Mouse (Mus musculus): ENCODE measurements at regions not wholly inside any gene's neighbourhood (a gene's known extent, or its start where the extent isn't known, plus 50 kb on each side); places are given as distances from the start of the nearest gene placed in this dataset.

DNA sequence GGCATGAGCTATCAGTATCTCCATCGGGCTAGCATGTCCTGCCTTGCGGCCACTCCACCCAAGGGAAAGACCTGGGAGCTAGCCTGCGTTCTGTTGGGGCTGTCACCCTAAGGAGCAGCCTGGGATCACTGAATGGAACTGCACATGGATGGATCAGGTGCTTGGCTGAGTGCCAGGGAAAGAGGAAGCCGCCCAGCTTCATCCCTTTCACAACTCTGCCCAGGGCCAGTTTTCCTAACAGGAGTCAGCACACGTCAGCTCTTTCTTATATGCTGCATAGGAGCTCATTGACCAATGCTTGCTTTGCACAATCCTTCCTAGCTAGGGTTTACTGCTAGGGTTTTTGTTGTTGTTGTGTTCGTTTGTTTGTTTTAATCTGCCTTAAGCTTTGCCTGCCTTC lies 134.3 kb upstream of the Mylip start:
- H3K9me3 ChIP-seq (ENCODE audit: control insufficient read depth, low read length) = no peaks in the 10 kb centered on the region
- WGBS = 68% methylated on average over 6 of the region's 6 CpGs
- no peaks in the 10 kb centered on the region for H3K36me3 ChIP-seq (ENCODE audit: control insufficient read depth, insufficient read depth, low read length)
- H3K4me2 ChIP-seq (ENCODE audit: low read length) = no peak overlapping the region
- H3K4me1 ChIP-seq (ENCODE audit: control insufficient read depth, insufficient read depth, low read depth, low read length) = no peaks in the 10 kb centered on the region
- no peak overlapping the region for H3K4me3 ChIP-seq (ENCODE audit: low read length)
- no peak overlapping the region for H3K27ac ChIP-seq (ENCODE audit: low read depth, low read length)
- H3K9ac ChIP-seq (ENCODE audit: low read depth, low read length) = no peak overlapping the region
- H3K27me3 ChIP-seq (replicated peaks; ENCODE audit: control insufficient read depth, insufficient read depth, low read length) = no peaks in the 10 kb centered on the region
- no peak for ATAC-seq

GRCm38 (mm10) chr13:45262011-45262410 lies 127.5 kb upstream of the Mylip start:
- H3K4me3 ChIP-seq (ENCODE audit: low read length) = no peak overlapping the region
- no peaks in the 10 kb centered on the region for H3K9me3 ChIP-seq (ENCODE audit: control insufficient read depth, low read length)
- no peak overlapping the region for H3K9ac ChIP-seq (ENCODE audit: low read depth, low read length)
- no peak overlapping the region for H3K27ac ChIP-seq (ENCODE audit: low read depth, low read length)
- H3K4me1 ChIP-seq (ENCODE audit: control insufficient read depth, insufficient read depth, low read depth, low read length) = peaks cover 2% of the 10 kb centered on the region; the same call in 1 of the 2 replicates
- 48% methylated on average over 5 of the region's 5 CpGs for WGBS
- H3K36me3 ChIP-seq (ENCODE audit: control insufficient read depth, insufficient read depth, low read length) = no peaks in the 10 kb centered on the region
- H3K4me2 ChIP-seq (ENCODE audit: low read length) = no peak overlapping the region
- ATAC-seq = no peak
- H3K27me3 ChIP-seq (replicated peaks; ENCODE audit: control insufficient read depth, insufficient read depth, low read length) = no peaks in the 10 kb centered on the region

DNA sequence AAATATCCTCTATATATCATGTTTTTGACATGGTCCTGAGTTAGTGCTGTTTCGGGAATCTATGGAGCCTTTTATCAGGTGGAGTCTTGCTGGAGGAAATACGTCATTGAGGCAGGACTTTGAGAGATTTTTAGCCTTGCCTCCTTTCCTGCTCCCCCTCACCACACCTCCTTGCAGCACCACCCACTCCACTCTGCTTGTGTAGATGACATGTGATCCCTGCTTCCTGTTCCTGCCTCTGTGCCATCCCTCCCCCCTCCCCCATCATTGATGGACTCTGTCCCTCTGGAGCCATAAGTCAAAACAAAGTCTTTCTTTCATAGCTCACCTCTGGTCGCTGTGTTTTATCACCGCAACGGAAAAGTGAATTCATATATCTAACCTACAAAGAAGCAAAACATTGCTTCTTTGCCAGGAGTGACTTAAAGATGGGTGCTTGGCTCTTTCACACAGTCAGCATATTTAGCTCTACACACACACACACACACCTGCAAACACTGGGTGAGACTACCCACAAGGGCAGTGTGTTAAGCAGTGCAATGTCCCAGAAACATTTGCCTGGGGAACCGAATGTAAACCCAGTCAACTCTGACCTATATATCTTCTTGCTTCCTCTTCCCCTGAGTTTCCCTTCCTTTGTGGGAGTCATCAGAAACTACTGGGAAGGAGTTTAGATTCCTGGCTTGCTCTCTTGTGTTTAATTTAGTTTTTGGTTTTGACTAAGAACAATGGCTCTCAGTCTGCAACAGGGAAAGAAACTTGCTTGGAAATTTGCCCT lies 123.1 kb upstream of the Mylip start:
- 87% methylated on average over 6 of the region's 6 CpGs for WGBS
- Histone ChIP-seq H3K4me3 (ENCODE audit: low read length) (no peak overlapping the region), H3K9ac (ENCODE audit: low read depth, low read length) (no peak overlapping the region), H3K27ac (ENCODE audit: low read depth, low read length) (no peak overlapping the region), H3K27me3 (replicated peaks; ENCODE audit: control insufficient read depth, insufficient read depth, low read length) (no peaks in the 10 kb centered on the region), H3K36me3 (ENCODE audit: control insufficient read depth, insufficient read depth, low read length) (no peaks in the 10 kb centered on the region), H3K9me3 (ENCODE audit: control insufficient read depth, low read length) (no peaks in the 10 kb centered on the region), H3K4me1 (ENCODE audit: control insufficient read depth, insufficient read depth, low read depth, low read length) (peaks cover 8% of the 10 kb centered on the region; the same call in 1 of the 2 replicates), H3K4me2 (ENCODE audit: low read length) (no peak overlapping the region)
- ATAC-seq = no peak

GRCm38 (mm10) chr13:45267446-45267845 lies 122.1 kb upstream of the Mylip start:
- 82% methylated on average over 5 of the region's 5 CpGs for WGBS
- H3K4me1 ChIP-seq (ENCODE audit: control insufficient read depth, insufficient read depth, low read depth, low read length) = peaks cover 8% of the 10 kb centered on the region; the same call in 1 of the 2 replicates
- H3K27me3 ChIP-seq (replicated peaks; ENCODE audit: control insufficient read depth, insufficient read depth, low read length) = no peaks in the 10 kb centered on the region
- no peak overlapping the region for H3K27ac ChIP-seq (ENCODE audit: low read depth, low read length)
- H3K9me3 ChIP-seq (ENCODE audit: control insufficient read depth, low read length) = no peaks in the 10 kb centered on the region
- no peak overlapping the region for H3K4me3 ChIP-seq (ENCODE audit: low read length)
- H3K9ac ChIP-seq (ENCODE audit: low read depth, low read length) = no peak overlapping the region
- no peak for ATAC-seq
- no peaks in the 10 kb centered on the region for H3K36me3 ChIP-seq (ENCODE audit: control insufficient read depth, insufficient read depth, low read length)
- H3K4me2 ChIP-seq (ENCODE audit: low read length) = no peak overlapping the region

DNA sequence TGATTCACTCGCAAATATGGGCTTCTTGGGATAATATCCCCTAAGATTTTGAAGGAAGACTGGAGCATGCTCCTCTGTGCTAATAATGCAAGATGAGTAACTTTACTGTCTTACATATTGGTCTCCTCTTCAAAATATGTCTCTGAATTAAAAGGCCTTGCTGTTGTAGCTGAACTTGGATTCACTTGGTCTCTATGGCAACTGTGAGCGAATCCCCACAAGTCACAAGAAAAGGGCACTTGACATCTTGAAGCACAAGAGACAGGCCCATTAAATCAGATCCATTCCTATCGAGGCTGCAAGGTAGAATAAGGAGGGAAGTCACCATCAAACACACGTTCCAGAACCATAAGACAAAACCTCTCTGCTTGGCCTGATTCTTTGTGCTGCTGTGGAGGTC lies 121.6 kb upstream of the Mylip start:
- Histone ChIP-seq H3K4me1 (ENCODE audit: control insufficient read depth, insufficient read depth, low read depth, low read length) (peaks cover 8% of the 10 kb centered on the region; the same call in 1 of the 2 replicates), H3K9ac (ENCODE audit: low read depth, low read length) (no peak overlapping the region), H3K4me3 (ENCODE audit: low read length) (no peak overlapping the region), H3K4me2 (ENCODE audit: low read length) (no peak overlapping the region), H3K27me3 (replicated peaks; ENCODE audit: control insufficient read depth, insufficient read depth, low read length) (no peaks in the 10 kb centered on the region), H3K36me3 (ENCODE audit: control insufficient read depth, insufficient read depth, low read length) (no peaks in the 10 kb centered on the region), H3K27ac (ENCODE audit: low read depth, low read length) (no peak overlapping the region), H3K9me3 (ENCODE audit: control insufficient read depth, low read length) (no peaks in the 10 kb centered on the region)
- ATAC-seq = no peak
- 41% methylated on average over 4 of the region's 4 CpGs for WGBS

GRCm38 (mm10) chr13:45274261-45274884 lies 115.2 kb upstream of the Mylip start:
- H3K4me2 ChIP-seq (ENCODE audit: low read length) = no peak overlapping the region
- WGBS = 79% methylated on average over 8 of the region's 8 CpGs
- no peak overlapping the region for H3K27ac ChIP-seq (ENCODE audit: low read depth, low read length)
- H3K36me3 ChIP-seq (ENCODE audit: control insufficient read depth, insufficient read depth, low read length) = no peaks in the 10 kb centered on the region
- H3K4me1 ChIP-seq (ENCODE audit: control insufficient read depth, insufficient read depth, low read depth, low read length) = no peaks in the 10 kb centered on the region
- no peaks in the 10 kb centered on the region for H3K27me3 ChIP-seq (replicated peaks; ENCODE audit: control insufficient read depth, insufficient read depth, low read length)
- no peak overlapping the region for H3K4me3 ChIP-seq (ENCODE audit: low read length)
- no peak for ATAC-seq
- no peak overlapping the region for H3K9ac ChIP-seq (ENCODE audit: low read depth, low read length)
- no peaks in the 10 kb centered on the region for H3K9me3 ChIP-seq (ENCODE audit: control insufficient read depth, low read length)

- H3K9ac ChIP-seq (ENCODE audit: low read depth, low read length) = no peak overlapping the region
- H3K4me3 ChIP-seq (ENCODE audit: low read length) = no peak overlapping the region
- H3K4me2 ChIP-seq (ENCODE audit: low read length) = no peak overlapping the region
- ATAC-seq = no peak
- H3K27ac ChIP-seq (ENCODE audit: low read depth, low read length) = no peak overlapping the region
- H3K9me3 ChIP-seq (ENCODE audit: control insufficient read depth, low read length) = no peaks in the 10 kb centered on the region
- no peaks in the 10 kb centered on the region for H3K27me3 ChIP-seq (replicated peaks; ENCODE audit: control insufficient read depth, insufficient read depth, low read length)
- WGBS = 60% methylated on average over 5 of the region's 5 CpGs
- no peaks in the 10 kb centered on the region for H3K36me3 ChIP-seq (ENCODE audit: control insufficient read depth, insufficient read depth, low read length)
- no peaks in the 10 kb centered on the region for H3K4me1 ChIP-seq (ENCODE audit: control insufficient read depth, insufficient read depth, low read depth, low read length)
These were observed 114.2 kb upstream of the Mylip start for GRCm38 (mm10) chr13:45275391-45275790.

GRCm38 (mm10) chr13:45277842-45278416 lies 111.6 kb upstream of the Mylip start:
- no peaks in the 10 kb centered on the region for H3K27me3 ChIP-seq (replicated peaks; ENCODE audit: control insufficient read depth, insufficient read depth, low read length)
- no peak for ATAC-seq
- H3K27ac ChIP-seq (ENCODE audit: low read depth, low read length) = no peak overlapping the region
- H3K4me3 ChIP-seq (ENCODE audit: low read length) = no peak overlapping the region
- no peaks in the 10 kb centered on the region for H3K4me1 ChIP-seq (ENCODE audit: control insufficient read depth, insufficient read depth, low read depth, low read length)
- no peak overlapping the region for H3K9ac ChIP-seq (ENCODE audit: low read depth, low read length)
- H3K36me3 ChIP-seq (ENCODE audit: control insufficient read depth, insufficient read depth, low read length) = no peaks in the 10 kb centered on the region
- no peaks in the 10 kb centered on the region for H3K9me3 ChIP-seq (ENCODE audit: control insufficient read depth, low read length)
- WGBS = 73% methylated on average over 7 of the region's 7 CpGs
- H3K4me2 ChIP-seq (ENCODE audit: low read length) = no peak overlapping the region

DNA sequence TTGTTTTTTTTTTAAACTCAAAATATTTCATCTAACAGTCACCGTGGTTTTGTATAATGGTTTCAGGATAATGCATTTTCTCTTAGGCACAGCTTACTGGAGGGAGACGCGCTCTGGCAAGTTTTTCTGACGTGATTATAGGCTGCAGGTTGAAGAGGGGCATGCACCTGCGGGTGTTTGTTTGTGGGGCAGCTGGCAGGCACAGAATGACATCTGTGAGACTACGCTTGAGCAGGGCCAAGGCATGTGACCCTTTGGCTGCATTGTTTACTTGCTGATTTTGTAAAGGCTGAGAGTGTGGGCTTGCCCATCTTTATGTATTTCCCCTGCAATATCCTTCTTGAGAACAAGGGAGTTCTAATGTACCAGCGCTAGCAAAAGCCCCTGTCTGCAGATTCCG lies 108.4 kb upstream of the Mylip start:
- no peaks in the 10 kb centered on the region for H3K36me3 ChIP-seq (ENCODE audit: control insufficient read depth, insufficient read depth, low read length)
- no peaks in the 10 kb centered on the region for H3K27me3 ChIP-seq (replicated peaks; ENCODE audit: control insufficient read depth, insufficient read depth, low read length)
- no peak overlapping the region for H3K27ac ChIP-seq (ENCODE audit: low read depth, low read length)
- H3K9ac ChIP-seq (ENCODE audit: low read depth, low read length) = no peak overlapping the region
- ATAC-seq = no peak
- no peaks in the 10 kb centered on the region for H3K9me3 ChIP-seq (ENCODE audit: control insufficient read depth, low read length)
- no peak overlapping the region for H3K4me2 ChIP-seq (ENCODE audit: low read length)
- H3K4me3 ChIP-seq (ENCODE audit: low read length) = no peak overlapping the region
- WGBS = 68% methylated on average over 8 of the region's 8 CpGs
- no peaks in the 10 kb centered on the region for H3K4me1 ChIP-seq (ENCODE audit: control insufficient read depth, insufficient read depth, low read depth, low read length)

Data from hindbrain, embryonic 16.5 days (tissue).